In the genomic region with DNA sequence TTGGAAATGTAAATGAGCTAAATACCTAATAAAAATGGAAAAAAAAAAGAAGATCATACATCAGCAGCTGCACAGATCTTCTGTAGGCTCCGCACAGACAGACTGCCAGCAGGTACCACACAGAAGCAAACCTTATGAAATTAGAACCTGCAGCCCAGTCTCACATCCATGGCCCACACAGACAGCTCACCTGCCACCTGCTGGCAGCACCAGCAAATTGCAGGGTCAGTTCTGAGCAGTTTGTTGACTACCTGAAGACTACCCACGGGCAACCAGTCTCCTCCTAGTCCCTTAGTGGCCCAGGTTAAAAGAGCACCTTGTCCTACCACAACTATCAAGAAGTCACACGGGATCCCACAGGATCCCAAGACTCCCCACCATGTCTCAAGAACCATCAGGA, we compare ENCODE assay signal across 10 mouse cellular contexts.
DNase-seq lines count a peak whose midpoint lies in the region; ATAC-seq and TF ChIP-seq lines count a peak whose summit lies in the region.
"Had no signal": no experiment of that assay in that cellular context is flagged by ENCODE, and none has a peak within 500 bp of the region (broad histone marks: within the 10 kb centered on the region; RNA-seq: fewer than 3 reads in every experiment).

No protein-coding gene starts in this region.

- H3K27me3 ChIP-seq in liver, postnatal 0 days (ENCODE audit: insufficient read depth, low read length), result no peaks in the 10 kb centered on the region
- no peaks in the 10 kb centered on the region for H3K27me3 ChIP-seq in midbrain, embryonic 16.5 days (ENCODE audit: control insufficient read depth, insufficient read depth, low read depth, low read length)
- H3K27me3 ChIP-seq: liver, embryonic 13.5 days had no signal

- no peak overlapping the region for H3K9ac ChIP-seq in liver, postnatal 0 days (replicated peaks)
- no peak overlapping the region for H3K9ac ChIP-seq in midbrain, embryonic 16.5 days (ENCODE audit: low read depth, low read length)
- H3K9ac ChIP-seq: liver, embryonic 13.5 days had no signal

- no peaks in the 10 kb centered on the region for H3K9me3 ChIP-seq in liver, postnatal 0 days (ENCODE audit: low read length)
- H3K9me3 ChIP-seq in midbrain, embryonic 16.5 days (replicated peaks; ENCODE audit: control insufficient read depth, low read length, poor library complexity, severe bottlenecking), result no peaks in the 10 kb centered on the region
- H3K9me3 ChIP-seq: liver, embryonic 13.5 days had no signal

- no peak overlapping the region for H3K27ac ChIP-seq in left cerebral cortex, adult 2 months
- H3K27ac ChIP-seq in liver, postnatal 0 days (ENCODE audit: low read depth), result no peak overlapping the region
- H3K27ac ChIP-seq in midbrain, embryonic 16.5 days (ENCODE audit: low read length), result no peak overlapping the region
- H3K27ac ChIP-seq: liver, embryonic 13.5 days had no signal

- TF ChIP-seq CTCF in left cerebral cortex, adult 2 months (IDR thresholded peaks at IDR 0.05), result peak; percentile 61
- peak; percentile 60 for TF ChIP-seq CTCF in brain, embryonic 14.5 days (IDR thresholded peaks at IDR 0.05; ENCODE audit: borderline replicate concordance, extremely low read depth, insufficient read depth, insufficient read length)
- TF ChIP-seq CTCF in liver, postnatal 0 days (IDR thresholded peaks at IDR 0.05; ENCODE audit: low read depth), result peak; percentile 50

- ATAC-seq in liver, postnatal 0 days, result no peak
- no peak for ATAC-seq in midbrain, embryonic 16.5 days
- ATAC-seq: Patski had no signal

- no peak for TF ChIP-seq POLR2A in brain, embryonic 14.5 days (IDR thresholded peaks at IDR 0.05; ENCODE audit: borderline replicate concordance, extremely low read depth, insufficient read depth, insufficient read length, poor library complexity, severe bottlenecking)

- no peaks in the 10 kb centered on the region for H3K36me3 ChIP-seq in liver, postnatal 0 days (replicated peaks; ENCODE audit: insufficient read depth, low read length)
- no peaks in the 10 kb centered on the region for H3K36me3 ChIP-seq in midbrain, embryonic 16.5 days (ENCODE audit: control insufficient read depth, insufficient read depth, low read length)
- H3K36me3 ChIP-seq: liver, embryonic 13.5 days had no signal

- no peak overlapping the region for H3K4me3 ChIP-seq in left cerebral cortex, adult 2 months
- no peak overlapping the region for H3K4me3 ChIP-seq in liver, postnatal 0 days (ENCODE audit: low read depth, low read length)
- H3K4me3 ChIP-seq in midbrain, embryonic 16.5 days (ENCODE audit: low read depth, low read length), result no peak overlapping the region
- H3K4me3 ChIP-seq: liver, embryonic 13.5 days had no signal

- no peaks in the 10 kb centered on the region for H3K4me1 ChIP-seq in liver, postnatal 0 days (ENCODE audit: insufficient read depth)
- peaks cover 5% of the 10 kb centered on the region; the same call in 1 of the 2 replicates for H3K4me1 ChIP-seq in midbrain, embryonic 16.5 days (ENCODE audit: control insufficient read depth, insufficient read depth, low read length)
- H3K4me1 ChIP-seq: liver, embryonic 13.5 days had no signal

- peak; percentile 23 for DNase-seq in cerebellum, adult 8-10 months
- DNase-seq in cerebellum, adult 11 months, result no peak
- DNase-seq in left cerebral cortex, adult 2 months (ENCODE audit: extremely low spot score in 1 of 2, low spot score in 2 of 2), result peak in 1 of 2 experiments; percentile 57
- DNase-seq in left cerebral cortex, adult 8-10 months (ENCODE audit: low spot score in 2 of 2), result no peak
- DNase-seq in brain, embryonic 14.5 days (ENCODE audit: low read depth), result no peak
- DNase-seq in liver, postnatal 0 days, result no peak
- no peak for DNase-seq in right cerebral cortex, postnatal 14 days
- DNase-seq: liver, embryonic 13.5 days had no signal

- H3K4me2 ChIP-seq in liver, postnatal 0 days (ENCODE audit: low read depth, low read length), result no peak overlapping the region
- H3K4me2 ChIP-seq in midbrain, embryonic 16.5 days (ENCODE audit: low read length), result no peak overlapping the region
- H3K4me2 ChIP-seq: liver, embryonic 13.5 days had no signal

- WGBS in liver, postnatal 0 days (ENCODE audit: insufficient replicate concordance), result 60% methylated on average over 3 of the region's 3 CpGs
- 81% methylated on average over 3 of the region's 3 CpGs for WGBS in midbrain, embryonic 16.5 days

- intact Hi-C loops in left cerebral cortex, adult 2 months (cut with DNase I), result loop anchor here (5.0 kb wide), 1 partner anchor 101 kb away; no protein-coding TSS in a partner anchor

- TF ChIP-seq EP300 in liver, postnatal 0 days (IDR thresholded peaks at IDR 0.05; ENCODE audit: low read depth), result no peak
